Mouse (Mus musculus) forebrain, embryonic 16.5 days (tissue): ENCODE measurements around the gene Mbip. TPM values are rescaled to one million over a fixed set of nuclear protein-coding genes. Genes with fewer than 3 reads are reported as not detected.

Experiments
- ATAC-seq: fragments of 200-750 bp; cut with Nextera tagmentation; 2 replicates; pipeline ENCODE4 v1.8.0; 2017; ENCODE audit warnings: mild to moderate bottlenecking, moderate library complexity
- H3K27ac ChIP-seq: fragments of 300-500 bp; sonication (generic); 2 replicates; pipeline ENCODE4 v1.5.1; 2014; ENCODE audit warnings: low read length, control low read depth
- H3K27me3 ChIP-seq: fragments of 300-500 bp; sonication (generic); replicated peaks from 2 replicates; pipeline ENCODE4 v1.6.1; 2014; ENCODE audit warnings: low read length; ENCODE audit not compliant: control insufficient read depth, insufficient read depth
- H3K36me3 ChIP-seq: fragments of 300-500 bp; sonication (generic); 2 replicates; pipeline ENCODE4 v1.6.1; 2014; ENCODE audit not compliant: control insufficient read depth, insufficient read depth
- H3K4me1 ChIP-seq: fragments of 300-500 bp; sonication (generic); replicated peaks from 2 replicates; pipeline ENCODE4 v1.6.1; 2014; ENCODE audit warnings: low read length; ENCODE audit not compliant: control insufficient read depth, insufficient read depth
- H3K4me2 ChIP-seq: fragments of 300-500 bp; sonication (generic); 2 replicates; pipeline ENCODE4 v1.6.1; 2014; ENCODE audit warnings: mild to moderate bottlenecking, low read length, control low read depth
- H3K4me3 ChIP-seq: fragments of 300-500 bp; sonication (generic); replicated peaks from 2 replicates; pipeline ENCODE4 v1.5.1; 2014; ENCODE audit warnings: mild to moderate bottlenecking, low read length, control low read depth
- H3K9ac ChIP-seq: fragments of 300-500 bp; sonication (generic); replicated peaks from 2 replicates; pipeline ENCODE4 v1.6.1; 2014; ENCODE audit warnings: low read depth, low read length, control low read depth
- H3K9me3 ChIP-seq: fragments of 300-500 bp; sonication (generic); 2 replicates; pipeline ENCODE4 v1.6.1; 2016; ENCODE audit warnings: low read length; ENCODE audit not compliant: control insufficient read depth
- WGBS: fragments of 180-500 bp; shearing (Covaris S2); extraction: QIAGEN DNeasy Blood & Tissue Kit; methylation state at CpG from one replicate; pipeline ENCODE4 v1.1.7; 2014; 5-methylcytosine and 5-hydroxymethylcytosine counted together
- polyA plus RNA-seq: library from polyadenylated mRNA; unstranded; fragments of >200 nt; fragmentation: Nextera tagmentation; extraction: Ambion mirVana; gene quantifications from 2 replicates; pipeline ENCODE4 v1.2.1, GENCODE M21; 2015

Mbip gene
- polyA plus RNA-seq = 47.7 and 49.8 TPM in 2 replicates

GRCm38 (mm10) chr12:56345367-56346089, at the start of gene Mbip:
Gene Mbip, minus strand, starts transcription at chr12:56345894.
- WGBS = under 1% methylated on average over 37 of the region's 37 CpGs
- Histone ChIP-seq H3K36me3 (no peaks in the 10 kb centered on the region), H3K4me2 (peak within 1 kb of the TSS; percentile 67), H3K27ac (peak within 1 kb of the TSS; percentile 75), H3K27me3 (no peaks in the 10 kb centered on the region), H3K9ac (peak within 1 kb of the TSS; percentile 89), H3K9me3 (no peaks in the 10 kb centered on the region), H3K4me3 (peak within 1 kb of the TSS; percentile 96), H3K4me1 (peaks cover 2% of the 10 kb centered on the region; the same call in 1 of the 2 replicates)
- ATAC-seq = peak; percentile 100

- no peaks in the 10 kb centered on the region for H3K27me3 ChIP-seq
- H3K4me1 ChIP-seq = peaks cover 10% of the 10 kb centered on the region
- no peaks in the 10 kb centered on the region for H3K36me3 ChIP-seq
- no peaks in the 10 kb centered on the region for H3K9me3 ChIP-seq
- no peak overlapping the region for H3K27ac ChIP-seq
- H3K4me3 ChIP-seq = no peak overlapping the region
- peak; percentile 65 for ATAC-seq
- H3K4me2 ChIP-seq = peak overlapping the region; percentile 17
- WGBS = 21% methylated on average over 7 of the region's 7 CpGs
- no peak overlapping the region for H3K9ac ChIP-seq
Observed at GRCm38 (mm10) chr12:56387647-56388205, 42.0 kb upstream of the Mbip start.

GRCm38 (mm10) chr12:56386955-56387646, 41.4 kb upstream of the Mbip start:
- 7% methylated on average over 6 of the region's 6 CpGs for WGBS
- peaks cover 10% of the 10 kb centered on the region for H3K4me1 ChIP-seq
- H3K36me3 ChIP-seq = no peaks in the 10 kb centered on the region
- no peak overlapping the region for H3K4me3 ChIP-seq
- no peaks in the 10 kb centered on the region for H3K27me3 ChIP-seq
- peak; percentile 61 for ATAC-seq
- H3K9me3 ChIP-seq = no peaks in the 10 kb centered on the region
- no peak overlapping the region for H3K27ac ChIP-seq
- H3K4me2 ChIP-seq = no peak overlapping the region
- no peak overlapping the region for H3K9ac ChIP-seq

- Histone ChIP-seq H3K9me3 (no peaks in the 10 kb centered on the region), H3K4me1 (peaks cover 2% of the 10 kb centered on the region; the same call in 1 of the 2 replicates), H3K4me3 (peak overlapping the region; percentile 96), H3K27me3 (no peaks in the 10 kb centered on the region), H3K9ac (peak overlapping the region; percentile 89), H3K36me3 (no peaks in the 10 kb centered on the region), H3K4me2 (peak overlapping the region; percentile 67), H3K27ac (peak overlapping the region; percentile 75)
- 4% methylated on average over 5 of the region's 5 CpGs for WGBS
- no peak for ATAC-seq
Observed at GRCm38 (mm10) chr12:56344771-56345314, 851 bp downstream of the Mbip start.

- Histone ChIP-seq H3K4me2 (no peak overlapping the region), H3K4me1 (no peaks in the 10 kb centered on the region), H3K9ac (no peak overlapping the region), H3K4me3 (no peak overlapping the region), H3K9me3 (no peaks in the 10 kb centered on the region), H3K27me3 (no peaks in the 10 kb centered on the region), H3K27ac (no peak overlapping the region), H3K36me3 (peaks cover 11% of the 10 kb centered on the region)
- 57% methylated on average over 8 of the region's 8 CpGs for WGBS
- ATAC-seq = no peak
Observed at GRCm38 (mm10) chr12:56339295-56340056, 6.2 kb downstream of the Mbip start.

- no peaks in the 10 kb centered on the region for H3K9me3 ChIP-seq
- H3K4me1 ChIP-seq = no peaks in the 10 kb centered on the region
- no peaks in the 10 kb centered on the region for H3K27me3 ChIP-seq
- WGBS = 86% methylated on average over 2 of the region's 2 CpGs
- no peak for ATAC-seq
- H3K27ac ChIP-seq = no peak overlapping the region
- H3K9ac ChIP-seq = no peak overlapping the region
- H3K36me3 ChIP-seq = peaks cover 31% of the 10 kb centered on the region
- H3K4me3 ChIP-seq = no peak overlapping the region
- no peak overlapping the region for H3K4me2 ChIP-seq
Observed at GRCm38 (mm10) chr12:56333461-56333860, 12.2 kb downstream of the Mbip start.

GRCm38 (mm10) chr12:56332475-56332874, 13.2 kb downstream of the Mbip start:
- no peaks in the 10 kb centered on the region for H3K9me3 ChIP-seq
- ATAC-seq = no peak
- H3K9ac ChIP-seq = no peak overlapping the region
- peaks cover 38% of the 10 kb centered on the region for H3K36me3 ChIP-seq
- no peaks in the 10 kb centered on the region for H3K4me1 ChIP-seq
- no peak overlapping the region for H3K27ac ChIP-seq
- no peak overlapping the region for H3K4me3 ChIP-seq
- H3K4me2 ChIP-seq = no peak overlapping the region
- no peaks in the 10 kb centered on the region for H3K27me3 ChIP-seq
- WGBS = 86% methylated on average over 3 of the region's 3 CpGs

- no peaks in the 10 kb centered on the region for H3K27me3 ChIP-seq
- no peak for ATAC-seq
- no peaks in the 10 kb centered on the region for H3K9me3 ChIP-seq
- H3K27ac ChIP-seq = no peak overlapping the region
- H3K4me1 ChIP-seq = no peaks in the 10 kb centered on the region
- H3K9ac ChIP-seq = no peak overlapping the region
- no peak overlapping the region for H3K4me2 ChIP-seq
- no peak overlapping the region for H3K4me3 ChIP-seq
- H3K36me3 ChIP-seq = peaks cover 23% of the 10 kb centered on the region
- WGBS = 96% methylated on average over 6 of the region's 6 CpGs
Observed at GRCm38 (mm10) chr12:56327448-56327998, 18.2 kb downstream of the Mbip start.
